Mouse (Mus musculus) testis, adult 2 months (tissue): Measurements from ENCODE around the gene Prrt1.

ENCODE experiments used
- CTCF ChIP-seq: fragments of 200-500 bp; IDR thresholded peaks from 2 replicates; pipeline ENCODE4 v1.5.1; 2012; ENCODE audit warnings: low read depth, mild to moderate bottlenecking, inconsistent platforms, low read length, moderate library complexity; ENCODE audit not compliant: control insufficient read depth, insufficient read depth, insufficient replicate concordance
- POLR2A ChIP-seq: fragments of 200-500 bp; IDR thresholded peaks from 2 replicates; pipeline ENCODE4 v1.6.1; 2012; ENCODE audit warnings: low read depth, mild to moderate bottlenecking, inconsistent platforms, low read length, moderate library complexity; ENCODE audit not compliant: control insufficient read depth

DNA sequence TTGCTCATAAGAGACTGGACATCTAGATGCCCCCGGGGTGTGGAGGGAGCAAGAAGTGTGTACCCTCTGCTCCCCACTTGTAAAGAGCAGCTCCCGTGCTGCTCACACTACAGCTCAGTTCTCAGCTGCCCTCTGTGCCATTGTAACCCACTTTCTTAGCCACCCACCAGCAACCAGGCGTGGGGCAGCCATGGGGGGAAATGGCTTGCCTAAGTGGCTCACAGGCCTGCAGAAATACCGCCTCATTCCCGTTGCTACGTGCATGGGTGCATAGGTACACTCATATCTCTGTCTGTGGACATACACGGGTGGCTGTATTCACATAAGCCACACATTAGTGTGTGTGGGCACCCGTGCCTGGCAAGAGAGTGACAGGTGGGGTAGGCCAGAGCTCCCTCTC, 33.6 kb downstream of the Prrt1 start:
- TF ChIP-seq CTCF (no peak), POLR2A (no peak)
